Mouse (Mus musculus): ENCODE measurements around the gene Gal3st2b.
"Not testable (repeated sequence)": the region's sequence is repeated elsewhere in the genome, so short reads cannot be mapped to it uniquely, and the experiment has no call there.

Gene Gal3st2b

DNA sequence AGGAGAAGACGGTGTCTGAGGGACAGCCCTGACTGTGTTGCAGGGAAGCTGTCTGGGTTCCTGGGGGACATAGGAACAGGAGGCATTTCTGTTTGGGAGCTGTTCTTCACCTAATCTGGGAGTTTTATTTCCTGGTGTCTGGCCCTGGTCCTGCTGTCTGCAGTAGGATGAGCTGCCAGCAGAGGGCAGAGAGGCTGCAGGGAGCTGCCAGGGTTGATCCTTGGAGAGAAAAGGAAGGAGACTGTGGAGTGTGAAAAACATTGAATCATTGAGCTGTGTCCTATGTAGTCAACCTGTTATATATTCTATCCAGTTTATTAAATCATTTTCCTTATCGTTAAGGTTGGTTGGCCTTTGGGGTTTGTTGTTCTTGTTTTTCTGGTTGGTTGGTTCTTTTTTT, 62.8 kb downstream of the Gal3st2b start:
- DNase-seq (ENCODE audit: low spot score in 2 of 2): not testable (repeated sequence)

DNA sequence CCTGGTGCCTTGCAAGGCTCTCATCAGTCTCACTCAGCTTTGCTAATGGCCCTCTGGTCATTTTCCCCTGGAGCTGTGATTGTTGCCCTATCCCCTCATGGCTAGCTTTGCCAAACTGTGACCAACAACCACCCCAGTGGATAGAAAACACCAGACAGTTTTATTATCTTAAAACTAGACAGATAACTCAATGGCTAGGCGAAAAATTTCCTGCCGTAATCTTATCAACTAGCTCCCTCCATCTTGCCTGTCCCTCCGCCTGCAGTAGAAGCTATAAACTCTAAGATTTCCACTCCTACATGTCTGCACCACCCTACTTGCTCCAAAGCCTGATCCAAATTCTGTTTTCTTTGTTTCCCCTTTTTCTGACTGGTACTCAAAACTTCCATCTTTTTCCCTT, 68.1 kb downstream of the Gal3st2b start:
- DNase-seq (ENCODE audit: low spot score in 2 of 2): no peak

DNA sequence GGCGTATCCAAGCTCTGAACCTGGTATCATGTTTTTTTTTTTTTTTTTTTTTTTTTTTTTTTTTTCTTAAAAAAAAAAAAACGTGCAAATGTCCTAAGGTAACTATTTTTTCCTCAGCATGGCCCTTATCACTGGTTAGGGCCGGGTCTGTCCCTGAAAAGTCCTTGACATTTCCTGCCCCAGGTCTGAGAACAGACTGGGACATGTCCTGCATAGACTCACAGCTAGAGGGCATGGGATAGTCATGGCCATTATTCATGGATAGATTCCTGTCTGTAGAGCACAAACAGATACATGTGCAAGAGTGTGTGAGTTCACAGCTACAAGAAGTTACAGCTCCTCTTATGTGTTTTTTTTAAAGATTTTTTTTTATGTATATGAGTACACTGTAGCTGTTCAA, 70.7 kb downstream of the Gal3st2b start:
- no peak for DNase-seq (ENCODE audit: low spot score in 2 of 2)

DNA sequence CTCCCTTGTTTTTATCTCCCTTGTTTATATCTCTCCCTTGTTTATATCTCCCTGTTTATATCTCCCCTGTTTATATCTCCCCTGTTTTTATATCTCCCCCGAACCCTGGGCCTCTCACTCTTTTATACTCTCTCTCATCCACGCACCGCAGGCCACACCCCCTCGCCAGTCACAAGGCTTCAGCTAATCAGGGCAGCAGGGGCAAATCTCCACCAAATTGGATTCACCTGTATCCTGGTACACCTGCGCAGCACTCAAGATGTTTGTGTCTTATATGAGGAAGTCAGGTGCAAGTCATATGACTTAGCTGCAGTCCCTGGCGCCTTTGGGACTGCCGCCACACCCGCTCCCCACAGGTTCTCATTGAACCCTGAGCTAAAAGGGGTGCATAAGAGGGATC, 72.1 kb downstream of the Gal3st2b start, which contains the start of gene Gal3st2c:
TSS of gene Gal3st2c (plus strand) at position 301 of the 400 bp plus-strand sequence.
- DNase-seq (ENCODE audit: low spot score in 2 of 2): not testable (repeated sequence)

DNA sequence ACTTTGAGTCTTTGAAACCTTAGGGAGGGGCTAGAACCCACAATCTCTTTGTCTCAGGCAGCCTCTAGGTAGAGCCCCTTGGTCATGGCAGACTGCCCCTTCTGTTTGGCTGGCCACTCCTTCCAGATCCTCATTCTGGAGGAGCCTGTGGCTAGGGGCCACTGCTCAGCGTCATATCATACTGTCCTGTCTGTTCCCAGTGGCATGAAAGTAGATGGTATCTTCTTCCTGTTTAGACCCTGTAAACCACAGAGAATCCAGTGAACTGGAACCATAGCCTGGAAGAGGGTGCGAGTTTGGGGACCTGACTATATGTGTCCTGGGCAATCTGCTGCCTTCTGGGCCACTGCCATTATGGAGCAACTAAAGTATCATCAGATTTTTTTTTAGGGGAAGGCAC, 73.0 kb downstream of the Gal3st2b start:
- not testable (repeated sequence) for DNase-seq (ENCODE audit: low spot score in 2 of 2)

DNA sequence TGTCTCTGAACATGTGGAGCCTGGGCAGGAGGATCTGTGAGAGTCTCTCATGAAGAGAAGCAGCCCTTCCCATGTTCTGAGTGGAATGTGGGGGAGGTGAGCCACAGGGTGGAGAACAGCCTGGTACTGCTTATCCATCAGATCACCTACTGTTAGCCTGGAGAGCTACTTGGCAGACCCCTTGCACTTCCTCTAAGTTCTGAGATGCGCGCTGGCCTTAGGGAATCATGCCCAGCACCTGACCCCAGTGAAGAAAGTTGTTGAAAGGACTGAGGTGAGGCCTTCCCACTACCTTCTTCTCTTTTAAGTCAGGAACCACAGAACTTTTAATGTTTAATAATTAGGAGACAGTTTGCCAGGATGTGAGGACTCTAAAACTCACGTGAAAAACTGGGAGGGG, 73.4 kb downstream of the Gal3st2b start:
- not testable (repeated sequence) for DNase-seq (ENCODE audit: low spot score in 2 of 2)

Data from spleen, postnatal 10 days (tissue).